Mouse (Mus musculus) telencephalon, adult 2 months (tissue): ENCODE data around the gene Plcd1.

Experiments
- DNase-seq: peaks from one replicate; pipeline ENCODE4 v3.0.0-alpha.2; 2011; ENCODE audit warnings: low read depth, low spot score

Plcd1 gene

GRCm38 (mm10) chr9:119091581-119092310, 1.6 kb downstream of the Plcd1 start:
- no peak for DNase-seq

- DNase-seq = no peak
Measured at GRCm38 (mm10) chr9:119090462-119090861, 2.8 kb downstream of the Plcd1 start.

- no peak for DNase-seq
Measured at GRCm38 (mm10) chr9:119089437-119089836, 3.9 kb downstream of the Plcd1 start.

GRCm38 (mm10) chr9:119088148-119088801, 5.0 kb downstream of the Plcd1 start:
- no peak for DNase-seq

- DNase-seq = no peak
Measured at GRCm38 (mm10) chr9:119087309-119087708, 6.0 kb downstream of the Plcd1 start.

GRCm38 (mm10) chr9:119086451-119086850, 6.9 kb downstream of the Plcd1 start:
- DNase-seq = no peak

GRCm38 (mm10) chr9:119083966-119084365, 9.3 kb downstream of the Plcd1 start:
- no peak for DNase-seq

- DNase-seq = no peak
Measured at GRCm38 (mm10) chr9:119082656-119083430, 10.5 kb downstream of the Plcd1 start.

GRCm38 (mm10) chr9:119082039-119082438, 11.3 kb downstream of the Plcd1 start:
- no peak for DNase-seq

GRCm38 (mm10) chr9:119080040-119080675, 13.1 kb downstream of the Plcd1 start:
- no peak for DNase-seq

GRCm38 (mm10) chr9:119075685-119076084, 17.6 kb downstream of the Plcd1 start:
- DNase-seq = no peak

GRCm38 (mm10) chr9:119073184-119073895, 20.0 kb downstream of the Plcd1 start:
- DNase-seq = no peak

GRCm38 (mm10) chr9:119071786-119072185, 21.5 kb downstream of the Plcd1 start:
- DNase-seq = no peak

GRCm38 (mm10) chr9:119070173-119070825, 23.0 kb downstream of the Plcd1 start:
- no peak for DNase-seq

GRCm38 (mm10) chr9:119068266-119068665, 25.0 kb downstream of the Plcd1 start:
- no peak for DNase-seq

GRCm38 (mm10) chr9:119067601-119068000, 25.7 kb downstream of the Plcd1 start:
- DNase-seq = no peak

- no peak for DNase-seq
Measured at GRCm38 (mm10) chr9:119064296-119064695, 29.0 kb downstream of the Plcd1 start.

- DNase-seq = no peak
Measured at GRCm38 (mm10) chr9:119063036-119063644, 30.2 kb downstream of the Plcd1 start.

GRCm38 (mm10) chr9:119060701-119061100, 32.6 kb downstream of the Plcd1 start:
- DNase-seq = no peak

GRCm38 (mm10) chr9:119058245-119058644, 35.1 kb downstream of the Plcd1 start:
- DNase-seq = no peak
